Mouse (Mus musculus): Measurements from ENCODE around the gene Ube2e1.

Gene Ube2e1

GRCm38 (mm10) chr14:18331693-18332131, at the start of gene Ube2e1:
Gene Ube2e1, minus strand, starts transcription at chr14:18331859.
- peak; percentile 78 to 80 for DNase-seq (ENCODE audit: low spot score in 2 of 2)

DNA sequence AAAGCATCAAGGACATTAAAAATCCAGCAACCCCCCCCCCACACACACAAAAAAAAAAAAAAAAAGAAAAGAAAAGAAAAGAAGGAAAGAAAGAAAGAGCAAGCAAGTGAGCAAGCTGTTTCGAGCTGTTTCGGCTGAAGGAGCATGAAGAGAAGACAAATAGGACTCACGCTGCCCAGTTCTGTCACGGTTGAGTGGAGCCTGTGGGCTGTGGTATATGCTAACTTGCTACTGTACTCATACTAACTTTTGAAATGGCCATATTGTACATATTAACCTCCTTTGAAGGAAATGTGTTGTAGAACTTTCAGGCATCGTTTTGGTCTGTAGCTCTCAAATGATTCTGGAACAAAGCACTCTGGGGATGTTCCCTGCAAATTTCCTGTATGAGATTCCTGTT, 48.2 kb upstream of the Ube2e1 start:
- peak; percentile 17 for DNase-seq (ENCODE audit: low spot score in 2 of 2)

GRCm38 (mm10) chr14:18377944-18378575, 46.4 kb upstream of the Ube2e1 start:
- DNase-seq (ENCODE audit: low spot score in 2 of 2) = no peak

DNA sequence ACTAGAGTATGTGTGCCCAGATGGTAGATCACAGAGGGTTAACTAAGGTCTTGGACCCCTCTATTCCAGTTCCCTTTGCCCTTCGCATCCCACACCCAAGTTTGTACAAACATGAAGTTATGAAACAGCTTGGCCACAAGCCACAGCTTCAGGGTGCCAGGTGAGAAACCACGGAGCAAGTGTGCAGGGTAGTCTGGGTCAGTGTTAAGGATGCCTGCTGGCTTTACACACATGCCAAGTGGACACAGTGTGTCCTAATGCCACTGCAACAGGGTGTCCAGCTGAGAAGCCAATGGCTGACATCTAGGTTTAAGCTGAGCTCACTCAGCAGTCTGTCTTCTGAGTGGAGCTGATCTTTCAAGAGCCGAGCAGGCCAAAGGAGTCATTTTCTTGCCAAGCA, 44.5 kb upstream of the Ube2e1 start:
- DNase-seq (ENCODE audit: low spot score in 2 of 2) = no peak

- no peak for DNase-seq (ENCODE audit: low spot score in 2 of 2)
Measured at GRCm38 (mm10) chr14:18373758-18374405, 42.2 kb upstream of the Ube2e1 start.

DNA sequence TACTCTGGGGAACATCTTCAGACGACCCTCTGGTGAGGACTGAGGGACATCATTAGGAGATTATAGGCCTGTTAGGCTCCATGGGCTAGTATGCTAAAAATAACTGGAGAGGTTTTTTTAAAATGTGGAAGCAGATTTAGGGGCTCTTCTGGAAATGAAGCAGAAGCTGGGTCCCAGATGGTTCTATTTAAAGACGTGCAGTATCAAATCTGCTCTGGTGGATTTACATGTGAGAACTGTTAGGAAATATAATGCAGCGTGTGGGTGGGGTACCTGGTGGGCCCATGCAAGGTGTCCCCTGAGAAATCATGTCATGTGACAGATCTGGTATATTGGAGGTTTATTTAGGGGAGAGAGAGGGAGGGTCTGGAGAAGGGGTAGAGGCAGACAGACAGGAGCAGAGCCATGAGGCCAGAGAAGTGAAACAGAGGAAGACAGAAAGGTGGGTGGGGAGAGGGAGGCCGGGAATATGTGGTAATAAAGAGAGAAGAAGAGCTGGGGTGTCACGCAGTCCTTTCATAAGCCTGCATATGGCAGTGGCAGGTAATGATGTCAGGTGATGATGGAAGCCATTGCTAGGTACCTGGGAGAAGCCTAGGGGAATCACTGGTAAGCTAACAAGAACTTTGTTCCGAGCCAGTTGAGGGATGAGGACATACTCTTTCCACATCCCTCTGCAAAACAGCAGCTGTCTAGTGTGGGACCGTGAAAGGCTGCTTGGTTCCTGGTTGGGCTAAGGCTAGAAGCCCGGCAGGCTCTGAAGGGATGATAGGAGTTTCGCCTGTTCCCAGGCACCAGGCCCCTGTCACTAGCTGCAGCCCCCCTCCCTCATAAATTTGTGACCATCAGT, 41.3 kb upstream of the Ube2e1 start:
- no peak for DNase-seq (ENCODE audit: low spot score in 2 of 2)

- DNase-seq (ENCODE audit: low spot score in 2 of 2) = no peak
Measured at GRCm38 (mm10) chr14:18369031-18369430, 37.4 kb upstream of the Ube2e1 start.

- DNase-seq (ENCODE audit: low spot score in 2 of 2) = no peak
Measured at GRCm38 (mm10) chr14:18367025-18367424, 35.4 kb upstream of the Ube2e1 start.

DNA sequence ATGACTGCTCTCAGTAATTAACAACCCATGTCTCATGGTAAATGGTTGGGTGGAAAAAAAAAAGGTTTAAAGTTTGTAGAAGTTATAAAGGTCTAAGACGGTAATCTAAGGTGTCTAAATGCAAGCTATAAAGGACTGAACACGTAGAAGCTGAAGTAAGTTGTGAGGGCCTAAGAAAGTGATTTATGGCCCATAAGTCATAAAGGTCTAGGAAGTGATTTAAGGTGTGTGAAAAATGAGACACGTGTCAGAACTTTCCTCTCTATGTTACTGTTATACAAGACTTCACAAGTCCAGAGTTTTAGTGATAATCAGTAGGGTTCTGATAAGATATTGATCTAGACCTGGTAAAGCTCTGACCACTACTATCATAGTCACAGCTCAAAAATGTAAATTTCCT, 32.7 kb upstream of the Ube2e1 start:
- no peak for DNase-seq (ENCODE audit: low spot score in 2 of 2)

- DNase-seq (ENCODE audit: low spot score in 2 of 2) = no peak
Measured at GRCm38 (mm10) chr14:18356442-18356841, 24.8 kb upstream of the Ube2e1 start.

DNA sequence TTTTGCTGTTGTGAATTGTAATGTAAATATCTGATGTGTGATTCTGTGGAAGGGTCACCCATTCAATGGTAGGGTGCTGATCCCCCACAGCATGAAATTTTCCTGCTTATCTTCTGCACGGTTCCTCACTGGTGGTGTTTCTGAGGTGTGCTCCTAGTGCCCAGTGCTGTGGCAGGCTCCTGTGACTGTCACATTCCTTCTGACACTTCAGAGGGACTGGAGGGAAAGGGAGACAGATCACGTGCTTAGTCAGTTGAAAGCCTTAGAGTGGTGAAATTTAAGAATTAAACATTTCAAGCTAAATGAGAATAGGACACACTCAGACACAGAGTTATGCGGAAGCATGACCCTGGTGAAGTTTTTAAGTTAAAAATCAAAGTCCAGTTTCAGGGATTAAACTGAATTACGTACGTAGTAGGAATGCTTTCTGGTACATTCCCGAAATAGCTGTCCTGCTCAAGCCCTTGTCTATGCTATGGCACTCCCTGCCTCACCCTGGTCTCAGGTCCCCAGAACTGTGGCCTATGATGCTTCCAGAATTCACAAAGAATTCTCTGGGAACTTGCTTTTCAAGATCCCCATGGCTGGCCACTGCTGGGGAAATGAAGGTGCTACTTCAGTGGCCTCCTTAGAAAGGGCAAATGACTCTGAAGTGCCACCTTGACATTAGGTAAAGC, 24.0 kb upstream of the Ube2e1 start:
- DNase-seq (ENCODE audit: low spot score in 2 of 2) = no peak

GRCm38 (mm10) chr14:18353525-18353924, 21.9 kb upstream of the Ube2e1 start:
- DNase-seq (ENCODE audit: low spot score in 2 of 2) = no peak

DNA sequence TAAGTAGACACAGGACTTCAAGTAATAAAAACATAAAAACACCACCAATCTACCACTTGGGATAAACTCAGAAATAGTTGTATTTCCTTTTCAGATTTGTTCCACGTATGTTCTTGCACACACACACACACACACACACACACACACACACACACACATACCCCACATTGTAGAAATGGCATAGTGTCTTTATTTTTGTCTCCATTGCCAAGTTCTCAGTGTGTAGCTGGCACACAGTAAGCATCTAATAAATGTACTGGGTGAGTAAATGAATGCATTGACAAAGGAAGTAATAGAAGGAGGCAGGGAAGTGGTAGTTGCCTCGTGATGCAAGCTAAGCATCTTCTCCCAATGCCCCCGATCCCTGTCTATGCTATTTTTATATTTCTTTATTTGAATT, 21.3 kb upstream of the Ube2e1 start:
- no peak for DNase-seq (ENCODE audit: low spot score in 2 of 2)

DNA sequence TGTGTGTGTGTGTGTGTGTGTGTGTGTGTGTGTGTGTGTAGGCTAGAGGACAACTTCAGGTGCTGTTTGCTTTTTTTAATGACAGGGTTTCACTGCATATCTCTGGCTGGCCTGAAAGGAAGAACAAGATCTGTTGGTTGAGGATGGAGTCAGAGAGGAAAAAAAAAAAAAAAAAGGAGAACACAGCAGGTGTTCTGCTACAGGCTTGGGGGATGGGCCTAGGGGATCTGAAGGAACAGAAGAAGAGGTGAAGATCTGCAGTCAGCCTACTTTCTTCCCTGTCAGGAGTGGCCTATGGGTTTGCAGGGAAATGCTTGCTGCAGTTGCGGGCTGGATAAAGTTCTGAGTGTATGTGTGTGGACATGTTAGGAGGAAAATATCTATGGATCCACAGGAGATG, 19.0 kb upstream of the Ube2e1 start:
- DNase-seq (ENCODE audit: low spot score in 2 of 2) = no peak

GRCm38 (mm10) chr14:18349871-18350270, 18.2 kb upstream of the Ube2e1 start:
- DNase-seq (ENCODE audit: low spot score in 2 of 2) = no peak

DNA sequence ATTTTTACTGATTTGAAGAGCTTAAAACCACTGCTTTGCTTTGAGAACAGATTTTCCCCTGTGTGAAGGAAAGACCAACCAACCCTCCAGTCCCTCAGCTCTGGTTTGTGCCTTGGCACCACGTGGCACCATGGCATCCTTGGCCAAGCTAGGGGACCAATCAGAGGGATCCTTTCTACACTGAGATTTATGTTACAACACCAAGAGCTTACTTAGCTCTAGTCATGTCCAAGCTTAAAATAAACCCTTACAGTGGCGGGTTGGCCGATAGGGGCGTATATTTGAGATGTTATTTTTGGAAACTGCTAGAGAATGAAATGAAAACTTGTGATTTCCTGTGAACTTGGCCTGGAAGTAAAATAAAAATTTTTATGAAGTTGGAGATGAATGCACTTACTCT, 11.9 kb upstream of the Ube2e1 start:
- DNase-seq (ENCODE audit: low spot score in 2 of 2) = no peak

GRCm38 (mm10) chr14:18342749-18343148, 11.1 kb upstream of the Ube2e1 start:
- no peak for DNase-seq (ENCODE audit: low spot score in 2 of 2)

DNA sequence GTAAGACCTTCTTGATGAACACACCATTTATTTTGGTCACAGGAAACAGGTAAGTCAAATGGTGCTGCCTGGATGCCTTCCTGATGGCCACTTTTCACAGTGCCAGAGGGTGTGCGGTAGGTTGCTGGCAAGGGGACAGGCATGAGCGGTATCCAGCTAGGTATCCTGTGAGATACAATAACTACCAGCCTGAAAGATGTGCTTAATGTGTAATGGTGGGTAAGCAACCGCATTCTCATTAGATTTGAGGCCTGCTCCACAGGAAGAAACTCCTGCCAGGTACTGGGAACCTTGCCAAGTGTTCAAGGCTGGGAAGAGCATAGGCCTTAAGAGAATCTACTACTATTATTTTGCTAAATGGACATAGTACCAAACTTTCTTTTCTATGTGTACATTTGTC, 9.4 kb upstream of the Ube2e1 start:
- DNase-seq (ENCODE audit: low spot score in 2 of 2) = no peak

DNA sequence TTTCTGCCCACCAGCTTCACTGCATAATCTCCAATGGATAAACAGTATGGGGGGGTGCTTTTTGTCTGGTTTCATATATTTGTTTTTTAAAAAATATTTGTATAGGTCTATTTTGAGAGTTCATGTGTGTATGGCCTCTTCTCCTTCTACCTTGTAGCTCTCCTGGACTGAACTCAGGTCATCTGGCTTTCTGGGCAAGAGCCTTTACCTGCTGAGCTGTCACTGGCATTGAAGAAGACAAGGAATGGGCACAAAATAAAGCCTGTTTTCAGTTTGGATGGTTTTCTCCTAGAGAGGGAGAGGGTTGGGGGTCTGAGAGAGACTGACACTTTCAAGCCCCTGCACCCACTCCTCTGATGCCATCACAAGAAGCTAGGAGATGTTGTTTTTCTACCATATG, 4.4 kb upstream of the Ube2e1 start:
- no peak for DNase-seq (ENCODE audit: low spot score in 2 of 2)

- peak; percentile 35 to 52 for DNase-seq (ENCODE audit: low spot score in 2 of 2)
Measured at GRCm38 (mm10) chr14:18330789-18331692, 618 bp downstream of the Ube2e1 start.

Measured in spleen, postnatal 36 days (tissue).